Mouse (Mus musculus): ENCODE data around the gene Agpat2.

Gene Agpat2

GRCm38 (mm10) chr2:26626081-26626480 is 21.9 kb upstream of the Agpat2 start:
- no peak for DNase-seq (ENCODE audit: low spot score in 2 of 2)

GRCm38 (mm10) chr2:26625419-26625818 is 21.2 kb upstream of the Agpat2 start:
- DNase-seq (ENCODE audit: low spot score in 2 of 2) = no peak

- DNase-seq (ENCODE audit: low spot score in 2 of 2) = no peak
Measured at GRCm38 (mm10) chr2:26622984-26623383, 18.8 kb upstream of the Agpat2 start.

GRCm38 (mm10) chr2:26621246-26621645 is 17.0 kb upstream of the Agpat2 start:
- no peak for DNase-seq (ENCODE audit: low spot score in 2 of 2)

- no peak for DNase-seq (ENCODE audit: low spot score in 2 of 2)
Measured at GRCm38 (mm10) chr2:26617928-26618327, 13.7 kb upstream of the Agpat2 start.

- no peak for DNase-seq (ENCODE audit: low spot score in 2 of 2)
Measured at GRCm38 (mm10) chr2:26617331-26617730, 13.1 kb upstream of the Agpat2 start.

GRCm38 (mm10) chr2:26615459-26616124 is 11.4 kb upstream of the Agpat2 start:
- DNase-seq (ENCODE audit: low spot score in 2 of 2) = no peak

GRCm38 (mm10) chr2:26614903-26615302 is 10.7 kb upstream of the Agpat2 start:
- no peak for DNase-seq (ENCODE audit: low spot score in 2 of 2)

GRCm38 (mm10) chr2:26611896-26612295 is 7.7 kb upstream of the Agpat2 start:
- DNase-seq (ENCODE audit: low spot score in 2 of 2) = no peak

GRCm38 (mm10) chr2:26611054-26611453 is 6.8 kb upstream of the Agpat2 start:
- no peak for DNase-seq (ENCODE audit: low spot score in 2 of 2)

- no peak for DNase-seq (ENCODE audit: low spot score in 2 of 2)
Measured at GRCm38 (mm10) chr2:26610526-26610925, 6.3 kb upstream of the Agpat2 start.

- no peak for DNase-seq (ENCODE audit: low spot score in 2 of 2)
Measured at GRCm38 (mm10) chr2:26609261-26609661, 5.0 kb upstream of the Agpat2 start.

GRCm38 (mm10) chr2:26608781-26609180 is 4.6 kb upstream of the Agpat2 start:
- no peak for DNase-seq (ENCODE audit: low spot score in 2 of 2)

- DNase-seq (ENCODE audit: low spot score in 2 of 2) = no peak
Measured at GRCm38 (mm10) chr2:26607056-26607910, 3.1 kb upstream of the Agpat2 start.

GRCm38 (mm10) chr2:26606579-26606978 is 2.4 kb upstream of the Agpat2 start:
- DNase-seq (ENCODE audit: low spot score in 2 of 2) = no peak

- DNase-seq (ENCODE audit: low spot score in 2 of 2) = no peak
Measured at GRCm38 (mm10) chr2:26605331-26605730, 1.1 kb upstream of the Agpat2 start.

- DNase-seq (ENCODE audit: low spot score in 2 of 2) = no peak
Measured at GRCm38 (mm10) chr2:26603159-26603558, 1.1 kb downstream of the Agpat2 start.

- no peak for DNase-seq (ENCODE audit: low spot score in 2 of 2)
Measured at GRCm38 (mm10) chr2:26602631-26603030, 1.6 kb downstream of the Agpat2 start.

- no peak for DNase-seq (ENCODE audit: low spot score in 2 of 2)
Measured at GRCm38 (mm10) chr2:26601595-26601994, 2.6 kb downstream of the Agpat2 start.

- DNase-seq (ENCODE audit: low spot score in 2 of 2) = no peak
Measured at GRCm38 (mm10) chr2:26600664-26601063, 3.6 kb downstream of the Agpat2 start.

- no peak for DNase-seq (ENCODE audit: low spot score in 2 of 2)
Measured at GRCm38 (mm10) chr2:26599965-26600364, 4.3 kb downstream of the Agpat2 start.

- DNase-seq (ENCODE audit: low spot score in 2 of 2) = no peak
Measured at GRCm38 (mm10) chr2:26598462-26598861, 5.8 kb downstream of the Agpat2 start.

GRCm38 (mm10) chr2:26597810-26598209 is 6.4 kb downstream of the Agpat2 start:
- no peak for DNase-seq (ENCODE audit: low spot score in 2 of 2)

Data from frontal cortex, postnatal 36 days (tissue).